Mouse (Mus musculus): ENCODE results near the gene Rpl10. TPM values are rescaled to one million over a fixed set of nuclear protein-coding genes. Genes with fewer than 3 reads are reported as not detected.
A peak's percentile ranks its signal among the peaks of the same experiment; 100 is the strongest.

Rpl10 gene
- total and polyA plus RNA-seq, 2 experiments: 1,030 to 1,181 TPM

DNA sequence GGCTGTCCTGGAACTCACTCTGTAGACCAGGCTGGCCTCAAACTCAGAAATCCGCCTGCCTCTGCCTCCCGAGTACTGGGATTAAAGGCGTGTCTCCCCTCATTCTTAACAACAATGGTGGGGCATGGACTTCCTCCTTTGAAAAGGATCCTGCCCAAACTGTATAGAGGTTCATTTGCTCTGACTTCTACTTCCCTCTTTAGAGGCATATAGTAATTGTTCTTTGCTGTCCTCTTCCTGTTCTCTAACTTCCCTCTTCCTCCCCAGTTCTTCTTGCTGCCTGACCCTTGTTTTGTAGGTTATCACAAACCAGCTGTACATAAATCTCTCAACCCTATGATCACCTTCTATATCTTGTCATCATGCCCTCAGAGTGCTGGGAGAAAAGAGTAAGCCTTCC is 29.1 kb downstream of the Rpl10 start:
- Histone ChIP-seq H3K79me2 (ENCODE audit: control insufficient read depth, insufficient read depth, low read length) (peaks cover 4% of the 10 kb centered on the region; the same call in 1 of the 2 replicates), H3K4me1 (ENCODE audit: control insufficient read depth, insufficient read depth, low read length) (peaks cover 3% of the 10 kb centered on the region; the same call in 1 of the 2 replicates), H3K36me3 (ENCODE audit: control insufficient read depth, insufficient read depth, low read length) (peaks cover 25% of the 10 kb centered on the region), H3K27me3 (ENCODE audit: control insufficient read depth, insufficient read depth, low read length) (no peaks in the 10 kb centered on the region), H3K9ac (ENCODE audit: low read depth, low read length) (no peak overlapping the region), H3K27ac (replicated peaks; ENCODE audit: insufficient read depth, low read depth, low read length) (no peak overlapping the region), H3K4me3 (ENCODE audit: insufficient read depth, low read depth, low read length) (no peak overlapping the region)
- 77% methylated on average over 3 of the region's 3 CpGs for WGBS
- TF ChIP-seq POLR2A (IDR thresholded peaks at IDR 0.05; ENCODE audit: extremely low read depth, insufficient read depth, low read length) (no peak), CTCF (IDR thresholded peaks at IDR 0.05; ENCODE audit: low read depth, low read length) (no peak)
- DNase-seq (ENCODE audit: extremely low read depth, low read depth, low spot score): no peak

DNA sequence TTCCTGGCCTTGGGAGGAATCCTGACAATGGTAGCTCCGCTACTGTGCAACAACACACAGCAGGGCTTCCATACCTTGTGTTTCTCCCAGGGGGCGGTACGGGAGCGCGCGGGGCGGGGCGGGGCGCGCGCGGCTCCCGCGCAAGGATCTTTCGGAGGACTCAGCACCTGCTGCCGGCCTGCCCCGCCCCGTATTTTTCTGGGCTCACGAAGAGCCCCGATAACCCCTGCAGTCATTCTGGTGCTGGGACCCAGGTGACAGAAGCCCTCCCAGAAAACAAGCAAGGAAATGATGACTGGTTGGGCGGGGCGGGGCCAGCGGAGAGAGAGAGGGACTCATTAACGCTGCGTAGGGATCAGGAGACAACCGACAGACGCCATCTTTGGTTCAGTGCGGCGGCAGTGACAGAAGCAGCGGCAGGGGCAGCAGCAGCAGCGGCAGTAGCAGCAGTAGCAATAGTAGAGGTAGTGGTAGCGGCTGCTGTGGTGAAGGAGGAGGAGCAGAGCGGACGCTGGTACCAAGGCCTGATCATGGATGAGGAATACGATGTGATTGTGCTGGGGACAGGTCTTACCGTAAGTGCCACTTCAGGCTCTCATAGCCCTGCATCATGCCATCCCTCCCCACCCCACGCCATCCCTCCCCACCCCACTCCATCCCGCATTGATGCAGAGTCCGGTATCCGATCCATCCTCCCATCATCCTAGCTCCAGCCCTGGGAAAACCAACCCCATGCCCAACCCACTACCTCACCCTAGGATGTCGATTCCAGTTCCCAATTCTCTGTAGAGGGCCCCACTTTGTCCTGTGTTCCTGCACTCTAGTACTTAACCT is 34.5 kb downstream of the Rpl10 start, which contains the start of gene Gdi1:
Gene Gdi1 (plus strand): TSS at position 132 of the 834 bp plus-strand sequence.
- no peaks in the 10 kb centered on the region for H3K27me3 ChIP-seq (ENCODE audit: control insufficient read depth, insufficient read depth, low read length)
- no peaks in the 10 kb centered on the region; the same call in 1 of the 2 replicates for H3K4me1 ChIP-seq (ENCODE audit: control insufficient read depth, insufficient read depth, low read length)
- peak within 1 kb of the TSS; percentile 74 for H3K4me3 ChIP-seq (ENCODE audit: insufficient read depth, low read depth, low read length)
- peak; percentile 12; the same call in 1 of the 2 replicates for TF ChIP-seq CTCF (IDR thresholded peaks at IDR 0.05; ENCODE audit: low read depth, low read length)
- peak; percentile 61; the same call in 1 of the 2 replicates for TF ChIP-seq POLR2A (IDR thresholded peaks at IDR 0.05; ENCODE audit: extremely low read depth, insufficient read depth, low read length)
- H3K36me3 ChIP-seq (ENCODE audit: control insufficient read depth, insufficient read depth, low read length): peaks cover 47% of the 10 kb centered on the region
- peak within 1 kb of the TSS; percentile 96 for H3K9ac ChIP-seq (ENCODE audit: low read depth, low read length)
- WGBS: under 1% methylated on average over 40 of the region's 41 CpGs
- H3K27ac ChIP-seq (replicated peaks; ENCODE audit: insufficient read depth, low read depth, low read length): peak within 1 kb of the TSS; percentile 92
- peak; percentile 55 for DNase-seq (ENCODE audit: extremely low read depth, low read depth, low spot score)
- H3K79me2 ChIP-seq (ENCODE audit: control insufficient read depth, insufficient read depth, low read length): peaks cover 5% of the 10 kb centered on the region; the same call in 1 of the 2 replicates

DNA sequence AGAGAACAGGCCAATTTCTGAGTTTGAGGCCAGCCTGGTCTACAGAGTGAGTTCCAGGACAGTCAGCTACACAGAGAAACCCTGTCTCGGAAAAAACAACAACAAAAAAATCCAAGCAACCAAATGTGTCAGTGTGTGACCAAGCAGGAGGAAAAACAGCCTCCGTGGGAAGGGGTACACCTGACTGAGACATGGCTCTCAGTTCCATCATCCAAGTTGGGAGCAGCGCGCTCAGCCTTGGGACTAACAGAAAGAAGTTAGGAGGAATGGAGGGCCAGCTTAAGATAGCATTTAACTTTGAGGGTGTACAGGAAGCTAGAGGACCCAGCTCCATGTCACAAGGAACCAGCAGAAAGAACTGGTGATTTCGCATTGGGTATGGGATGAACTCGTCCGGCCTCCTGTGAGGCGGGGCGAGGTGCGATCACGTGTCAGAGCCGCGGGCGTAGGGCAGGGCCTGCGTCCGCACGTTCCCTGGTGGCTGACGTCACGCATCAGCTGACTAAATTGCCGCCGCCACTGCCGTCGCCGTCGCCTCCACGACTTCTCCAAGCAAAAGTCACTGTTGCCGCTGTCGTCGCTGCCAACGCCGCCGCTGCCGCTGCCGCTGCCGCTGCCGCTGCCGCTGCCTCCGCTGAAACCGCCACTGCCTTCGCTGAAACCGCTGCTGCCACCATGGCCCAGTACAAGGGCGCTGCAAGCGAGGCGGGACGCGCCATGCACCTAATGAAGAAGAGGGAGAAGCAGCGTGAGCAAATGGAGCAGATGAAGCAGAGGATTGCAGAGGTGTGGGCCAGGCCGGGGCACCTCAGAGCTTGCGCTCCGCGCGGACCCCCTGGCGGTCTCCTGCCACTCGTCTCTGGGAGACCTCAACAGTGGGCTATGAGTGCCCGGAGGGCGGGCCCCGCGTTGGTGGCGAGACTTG is 42.2 kb downstream of the Rpl10 start, which contains the start of gene Fam50a:
Gene Fam50a (plus strand): TSS at position 494 of the 925 bp plus-strand sequence.
- Histone ChIP-seq H3K36me3 (ENCODE audit: control insufficient read depth, insufficient read depth, low read length) (peaks cover 23% of the 10 kb centered on the region), H3K4me1 (ENCODE audit: control insufficient read depth, insufficient read depth, low read length) (no peaks in the 10 kb centered on the region), H3K4me3 (ENCODE audit: insufficient read depth, low read depth, low read length) (peak within 1 kb of the TSS; percentile 92), H3K9ac (ENCODE audit: low read depth, low read length) (peak within 1 kb of the TSS; percentile 99), H3K27ac (replicated peaks; ENCODE audit: insufficient read depth, low read depth, low read length) (peak within 1 kb of the TSS; percentile 80), H3K79me2 (ENCODE audit: control insufficient read depth, insufficient read depth, low read length) (no peaks in the 10 kb centered on the region), H3K27me3 (ENCODE audit: control insufficient read depth, insufficient read depth, low read length) (no peaks in the 10 kb centered on the region)
- 1% methylated on average over 52 of the region's 59 CpGs for WGBS
- DNase-seq (ENCODE audit: extremely low read depth, low read depth, low spot score): peak; percentile 77
- 0 out of 2 replicates have a peak, but pooled peaks have one; percentile 46 for TF ChIP-seq POLR2A (IDR thresholded peaks at IDR 0.05; ENCODE audit: extremely low read depth, insufficient read depth, low read length)
- no peak for TF ChIP-seq CTCF (IDR thresholded peaks at IDR 0.05; ENCODE audit: low read depth, low read length)

Other genes with a start within 250 kb of the Rpl10 start
- gene Irak1, start 246.9 kb upstream of the Rpl10 start, total RNA-seq (2014; rRNA removed): 17.0 and 26.4 TPM in 2 replicates
- gene Irak1, start 246.9 kb upstream of the Rpl10 start, polyA plus RNA-seq (2012; rRNA removed): 84.7 and 86.7 TPM in 2 replicates
- not detected in 2 replicates for gene Opn1mw, start 143.3 kb upstream of the Rpl10 start, total RNA-seq (2014; rRNA removed)
- not detected in 2 replicates for gene Opn1mw, start 143.3 kb upstream of the Rpl10 start, polyA plus RNA-seq (2012; rRNA removed)
- gene Mecp2, start 135.4 kb upstream of the Rpl10 start, total RNA-seq (2014; rRNA removed): 5.4 and 5.8 TPM in 2 replicates
- 1.9 and 2.0 TPM in 2 replicates for gene Mecp2, start 135.4 kb upstream of the Rpl10 start, polyA plus RNA-seq (2012; rRNA removed)
- gene Tex28, start 103.0 kb upstream of the Rpl10 start, total RNA-seq (2014; rRNA removed): not detected in 2 replicates
- gene Tex28, start 103.0 kb upstream of the Rpl10 start, polyA plus RNA-seq (2012; rRNA removed): not detected in 2 replicates
- gene Tktl1, start 93.6 kb upstream of the Rpl10 start, total RNA-seq (2014; rRNA removed): under 0.01 TPM in 1 of 2 replicates, not detected in the other
- not detected in 2 replicates for gene Tktl1, start 93.6 kb upstream of the Rpl10 start, polyA plus RNA-seq (2012; rRNA removed)
- gene Flna, start 21.0 kb upstream of the Rpl10 start, total RNA-seq (2014; rRNA removed): 34.8 and 47.3 TPM in 2 replicates
- 14.9 and 24.4 TPM in 2 replicates for gene Flna, start 21.0 kb upstream of the Rpl10 start, polyA plus RNA-seq (2012; rRNA removed)
- 10.2 and 10.3 TPM in 2 replicates for gene Emd, start 16.1 kb upstream of the Rpl10 start, total RNA-seq (2014; rRNA removed)
- gene Emd, start 16.1 kb upstream of the Rpl10 start, polyA plus RNA-seq (2012; rRNA removed): 32.4 and 38.8 TPM in 2 replicates
- 29.7 and 37.2 TPM in 2 replicates for gene Taz, start 11.1 kb downstream of the Rpl10 start, total RNA-seq (2014; rRNA removed)
- 48.8 and 53.9 TPM in 2 replicates for gene Taz, start 11.1 kb downstream of the Rpl10 start, polyA plus RNA-seq (2012; rRNA removed)
- gene Dnase1l1, start 11.5 kb downstream of the Rpl10 start, total RNA-seq (2014; rRNA removed): 3.5 and 6.1 TPM in 2 replicates
- 4.9 and 5.5 TPM in 2 replicates for gene Dnase1l1, start 11.5 kb downstream of the Rpl10 start, polyA plus RNA-seq (2012; rRNA removed)
- gene Atp6ap1, start 26.3 kb downstream of the Rpl10 start, total RNA-seq (2014; rRNA removed): 53.1 and 67.8 TPM in 2 replicates
- 150 and 152 TPM in 2 replicates for gene Atp6ap1, start 26.3 kb downstream of the Rpl10 start, polyA plus RNA-seq (2012; rRNA removed)
- 54.7 and 55.5 TPM in 2 replicates for gene Gdi1, start 34.2 kb downstream of the Rpl10 start, total RNA-seq (2014; rRNA removed)
- gene Gdi1, start 34.2 kb downstream of the Rpl10 start, polyA plus RNA-seq (2012; rRNA removed): 43.6 and 72.5 TPM in 2 replicates
- 8.1 and 10.3 TPM in 2 replicates for gene Fam50a, start 42.2 kb downstream of the Rpl10 start, total RNA-seq (2014; rRNA removed)
- gene Fam50a, start 42.2 kb downstream of the Rpl10 start, polyA plus RNA-seq (2012; rRNA removed): 6.3 and 7.3 TPM in 2 replicates
- gene Plxna3, start 58.3 kb downstream of the Rpl10 start, total RNA-seq (2014; rRNA removed): 0.34 and 0.46 TPM in 2 replicates
- 0.95 and 1.8 TPM in 2 replicates for gene Plxna3, start 58.3 kb downstream of the Rpl10 start, polyA plus RNA-seq (2012; rRNA removed)
- 28.7 and 32.2 TPM in 2 replicates for gene Lage3, start 82.8 kb downstream of the Rpl10 start, total RNA-seq (2014; rRNA removed)
- 35.3 and 38.2 TPM in 2 replicates for gene Lage3, start 82.8 kb downstream of the Rpl10 start, polyA plus RNA-seq (2012; rRNA removed)
- gene Ubl4a, start 102.4 kb downstream of the Rpl10 start, total RNA-seq (2014; rRNA removed): 14.0 and 17.0 TPM in 2 replicates
- gene Ubl4a, start 102.4 kb downstream of the Rpl10 start, polyA plus RNA-seq (2012; rRNA removed): 29.2 and 33.6 TPM in 2 replicates
- gene Slc10a3, start 102.5 kb downstream of the Rpl10 start, total RNA-seq (2014; rRNA removed): 2.8 and 3.2 TPM in 2 replicates
- gene Slc10a3, start 102.5 kb downstream of the Rpl10 start, polyA plus RNA-seq (2012; rRNA removed): 6.3 and 8.4 TPM in 2 replicates
- gene Fam3a, start 122.5 kb downstream of the Rpl10 start, total RNA-seq (2014; rRNA removed): 5.8 and 8.1 TPM in 2 replicates
- gene Fam3a, start 122.5 kb downstream of the Rpl10 start, polyA plus RNA-seq (2012; rRNA removed): 22.7 and 24.1 TPM in 2 replicates
- gene Ikbkg, start 122.5 kb downstream of the Rpl10 start, total RNA-seq (2014; rRNA removed): 50.5 and 68.5 TPM in 2 replicates
- gene Ikbkg, start 122.5 kb downstream of the Rpl10 start, polyA plus RNA-seq (2012; rRNA removed): 24.3 and 32.8 TPM in 2 replicates
- gene G6pdx, start 158.4 kb downstream of the Rpl10 start, total RNA-seq (2014; rRNA removed): 3.2 and 4.0 TPM in 2 replicates
- gene G6pdx, start 158.4 kb downstream of the Rpl10 start, polyA plus RNA-seq (2012; rRNA removed): 2.0 and 3.8 TPM in 2 replicates
- not detected in 2 replicates for gene Gm6880, start 210.6 kb downstream of the Rpl10 start, total RNA-seq (2014; rRNA removed)
- gene Gm6880, start 210.6 kb downstream of the Rpl10 start, polyA plus RNA-seq (2012; rRNA removed): not detected in 2 replicates